Mouse (Mus musculus) liver, adult 2 months (tissue): ENCODE results near the gene D930048N14Rik.

ENCODE experiments used
- CTCF ChIP-seq: fragments of 200-500 bp; IDR thresholded peaks from 2 replicates; pipeline ENCODE4 v1.5.1; 2011; ENCODE audit warnings: low read depth, low read length, control low read depth
- POLR2A ChIP-seq: fragments of 200-500 bp; IDR thresholded peaks from 2 replicates; pipeline ENCODE4 v1.6.1; 2011; ENCODE audit warnings: low read length, control low read depth; ENCODE audit not compliant: insufficient read depth; ENCODE audit errors: extremely low read depth

- no peak for TF ChIP-seq CTCF
- TF ChIP-seq POLR2A = no peak
Measured at GRCm38 (mm10) chr11:51694984-51695383, 44.2 kb downstream of the D930048N14Rik start.
